Mouse (Mus musculus) heart, postnatal 36 days (tissue): ENCODE data around the gene Fbxw8. TPM values are rescaled to one million over a fixed set of nuclear protein-coding genes. Genes with fewer than 3 reads are reported as not detected.

Source experiments
- DNase-seq, 2 experiments: peaks; one replicate each; pipeline ENCODE4 v3.0.0; 2021 to 2022
- intact Hi-C: fragments of 180-260 bp; cut with DNase I; formaldehyde crosslinking; loops from one replicate; pipeline ENCODE4 v1.15.1; 2025
- total RNA-seq, 2 experiments: library from RNA; stranded (reverse); gene quantifications; 2 replicates each; pipeline ENCODE4 v1.2.3; 2021

Gene Fbxw8
- total RNA-seq, 2 experiments from 2014 or later = 39.0 to 42.7 TPM

GRCm38 (mm10) chr5:118081374-118081949, 73.8 kb downstream of the Fbxw8 start:
- intact Hi-C loops = no loop called here
- no peak for DNase-seq

DNA sequence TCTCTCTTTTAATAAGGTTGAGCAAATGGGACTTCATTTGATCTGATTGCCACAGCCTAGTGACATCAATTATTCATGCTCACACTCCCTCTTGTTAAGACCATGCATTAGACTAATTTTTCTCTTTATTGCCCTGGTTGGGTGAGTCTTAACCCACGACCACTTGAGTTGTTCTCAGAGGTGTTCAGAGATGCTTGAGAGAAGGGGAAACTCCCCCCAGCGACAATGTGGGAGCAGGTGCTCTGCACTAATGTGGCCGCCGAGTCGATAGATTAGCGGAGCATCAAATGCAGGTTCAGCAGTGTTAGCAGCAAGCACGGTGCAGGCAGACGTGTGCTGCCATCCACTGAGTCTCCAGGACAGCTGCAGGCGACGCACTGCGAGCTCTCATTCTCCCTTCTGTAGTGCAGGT, 75.4 kb downstream of the Fbxw8 start:
- intact Hi-C loops = no loop called here
- DNase-seq = no peak

DNA sequence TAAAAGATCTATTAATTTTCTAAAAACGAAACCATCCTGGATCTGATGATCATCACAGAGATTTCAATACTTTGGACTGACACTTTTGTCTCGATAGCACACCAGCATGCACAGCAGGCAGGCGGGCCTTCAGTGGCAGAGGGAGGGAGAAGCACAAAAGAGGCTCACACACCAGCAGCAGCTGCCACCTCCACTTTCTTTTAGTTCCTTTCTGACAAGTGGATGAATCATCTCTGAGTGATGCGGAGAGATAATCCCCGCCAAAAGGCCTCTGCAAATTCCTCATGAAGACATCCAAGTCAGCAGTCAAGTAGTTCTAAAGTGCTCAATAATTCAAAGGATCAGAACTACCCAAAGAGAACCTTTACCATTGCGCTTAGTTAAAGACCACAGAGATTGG, 75.9 kb downstream of the Fbxw8 start:
- no peak for DNase-seq
- intact Hi-C loops = no loop called here

GRCm38 (mm10) chr5:118078550-118078949, 76.7 kb downstream of the Fbxw8 start:
- no peak for DNase-seq
- intact Hi-C loops = no loop called here

DNA sequence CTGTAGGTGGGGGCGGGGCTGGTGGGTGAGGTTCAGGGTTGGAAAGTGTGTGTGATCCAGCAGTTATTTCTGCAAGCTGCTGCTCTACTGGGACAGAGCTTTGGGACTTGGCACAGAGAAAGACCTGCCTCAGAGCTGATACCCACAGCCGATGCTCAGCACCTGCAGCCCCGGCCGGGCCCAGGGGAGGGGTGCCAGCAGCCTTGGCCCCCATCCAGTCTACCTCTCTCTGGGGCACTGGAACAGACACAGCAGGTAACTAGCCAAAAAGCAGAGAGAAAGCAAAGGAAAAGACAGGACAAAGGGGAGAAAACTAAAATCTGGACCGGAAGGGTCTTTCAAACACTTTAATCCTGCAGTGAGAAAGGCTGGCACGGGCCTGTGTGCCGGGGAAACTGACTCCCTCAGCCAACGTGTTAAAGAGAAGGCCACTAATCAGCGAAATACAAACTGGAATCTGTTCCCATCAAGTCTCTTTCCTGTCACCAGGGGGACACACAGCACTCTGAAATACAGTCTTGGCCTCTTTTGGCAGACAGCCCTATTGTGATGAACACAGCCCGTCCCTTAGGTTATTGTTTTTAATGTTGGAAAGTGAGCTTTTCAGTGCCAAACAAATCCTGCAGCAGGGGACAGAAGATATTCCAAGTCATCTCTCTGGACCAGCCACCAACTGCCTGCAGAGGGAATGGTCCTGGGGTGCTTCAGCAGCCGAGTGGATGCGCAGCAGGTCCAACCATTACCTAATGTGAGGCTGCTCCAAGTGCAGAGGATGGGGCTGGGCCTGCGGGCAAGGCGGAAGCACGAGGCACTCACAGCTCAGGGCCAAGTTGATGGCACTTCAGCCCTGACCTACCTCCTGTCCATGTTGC, 78.3 kb downstream of the Fbxw8 start:
- no peak for DNase-seq
- intact Hi-C loops = no loop called here

DNA sequence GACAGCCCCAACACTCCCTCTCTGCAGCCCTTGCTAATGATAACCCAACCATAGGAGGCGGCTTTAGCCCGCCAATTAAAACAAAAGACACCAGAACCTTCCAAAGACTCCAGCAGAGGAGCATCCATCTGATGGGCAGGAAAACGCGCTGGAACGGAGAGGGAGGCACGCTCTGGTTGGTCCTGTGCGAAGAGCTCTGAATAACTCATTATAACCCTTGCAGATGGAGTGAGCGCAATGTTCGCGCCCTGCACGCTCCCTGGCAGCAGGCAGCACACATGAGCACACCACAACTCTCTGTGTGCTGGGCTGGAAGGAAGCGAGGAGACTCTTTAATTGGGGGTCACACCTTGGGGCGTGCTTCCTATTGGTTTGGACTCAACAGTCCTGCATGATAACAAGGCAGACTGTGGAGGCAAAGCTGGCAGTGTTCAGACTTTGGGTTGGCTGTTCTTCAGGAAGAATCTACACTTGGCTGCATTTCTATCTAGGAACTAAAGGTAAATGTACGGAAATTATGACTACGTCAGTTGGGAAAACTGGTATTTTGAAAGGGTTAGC, 82.0 kb downstream of the Fbxw8 start:
- DNase-seq = no peak
- intact Hi-C loops = no loop called here

DNA sequence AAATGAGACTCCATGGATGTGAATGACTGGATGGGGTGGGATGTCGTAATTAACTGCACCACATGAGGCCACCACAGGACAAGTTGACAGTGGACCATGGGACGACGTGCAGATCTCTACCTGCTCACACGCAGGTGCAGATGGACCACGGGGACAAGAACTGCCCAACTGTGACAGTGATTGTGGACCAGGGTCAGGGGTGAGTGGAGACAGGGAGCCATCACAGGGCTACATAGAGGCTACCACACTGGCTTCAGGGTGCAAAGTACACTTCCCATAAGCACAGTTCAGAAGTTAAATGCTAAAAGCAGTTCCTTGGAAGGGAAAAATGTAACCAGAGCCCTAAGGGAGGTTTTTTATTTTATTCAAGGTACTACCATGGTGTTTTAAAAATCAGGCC, 83.5 kb downstream of the Fbxw8 start:
- intact Hi-C loops = no loop called here
- DNase-seq = no peak

- intact Hi-C loops = loop anchor here (1.0 kb wide), 1 partner anchor 65 kb away; no protein-coding TSS in a partner anchor
- peak; percentile 65 to 66 for DNase-seq
These were observed 85.9 kb downstream of the Fbxw8 start for GRCm38 (mm10) chr5:118069315-118069714.

- no peak for DNase-seq
- intact Hi-C loops = no loop called here
These were observed 87.2 kb downstream of the Fbxw8 start for GRCm38 (mm10) chr5:118067984-118068494.

- DNase-seq = no peak
- intact Hi-C loops = no loop called here
These were observed 87.7 kb downstream of the Fbxw8 start for GRCm38 (mm10) chr5:118067572-118067971.

DNA sequence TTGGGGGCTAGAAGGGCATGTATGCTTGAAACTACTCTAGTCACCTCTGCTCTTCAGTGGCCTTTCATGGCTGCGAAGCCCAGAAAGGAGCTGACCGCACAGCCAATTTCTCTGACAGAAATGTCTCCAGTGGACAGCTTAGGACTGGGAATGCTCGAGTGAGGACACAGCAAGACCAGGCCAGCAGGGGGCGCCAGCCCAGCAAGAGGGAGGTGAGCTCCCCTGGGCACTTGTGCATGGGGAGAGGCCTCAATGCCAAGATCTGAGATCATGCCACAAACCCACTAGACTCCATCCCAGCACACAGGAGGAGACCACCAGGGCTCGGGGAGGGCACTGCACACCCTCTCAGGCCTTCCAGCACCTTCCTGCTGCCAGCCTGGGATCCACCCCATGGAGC, 88.4 kb downstream of the Fbxw8 start:
- DNase-seq = peak; percentile 74 to 77
- intact Hi-C loops = no loop called here

- DNase-seq = peak; percentile 38 to 58
- intact Hi-C loops = no loop called here
These were observed 89.6 kb downstream of the Fbxw8 start for GRCm38 (mm10) chr5:118065516-118066255.

DNA sequence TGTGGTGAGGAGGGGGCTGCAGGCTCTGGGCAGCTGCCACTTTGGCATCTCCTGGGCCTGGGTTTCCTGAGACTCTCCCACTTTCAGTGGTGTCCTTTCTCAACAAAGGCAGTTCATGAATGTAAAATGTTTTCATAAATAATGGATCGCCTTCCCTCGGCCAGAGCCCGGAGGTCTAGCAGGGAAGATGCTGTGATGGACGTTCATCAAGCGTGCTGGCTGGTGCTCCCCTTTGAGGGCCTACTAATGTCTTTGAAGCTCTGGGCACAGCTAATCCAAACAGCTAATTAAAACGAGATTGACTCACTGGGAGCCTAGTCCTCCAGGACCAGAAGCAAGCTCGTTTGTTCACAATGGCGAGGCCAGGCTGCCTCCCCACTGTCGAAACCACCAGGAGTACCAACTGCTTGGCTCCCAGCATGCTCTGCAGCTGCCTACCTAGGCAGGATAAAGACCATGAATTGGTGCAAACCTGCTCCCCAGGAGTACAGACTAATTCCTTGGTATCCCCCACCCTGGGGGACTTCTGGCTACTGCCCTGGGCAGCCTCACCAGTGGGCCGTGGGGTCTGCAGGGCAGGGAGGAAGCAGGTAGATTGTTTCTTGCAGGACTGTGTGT, 90.9 kb downstream of the Fbxw8 start:
- no peak for DNase-seq
- intact Hi-C loops = no loop called here

GRCm38 (mm10) chr5:118063181-118063621, 92.1 kb downstream of the Fbxw8 start:
- intact Hi-C loops = no loop called here

DNA sequence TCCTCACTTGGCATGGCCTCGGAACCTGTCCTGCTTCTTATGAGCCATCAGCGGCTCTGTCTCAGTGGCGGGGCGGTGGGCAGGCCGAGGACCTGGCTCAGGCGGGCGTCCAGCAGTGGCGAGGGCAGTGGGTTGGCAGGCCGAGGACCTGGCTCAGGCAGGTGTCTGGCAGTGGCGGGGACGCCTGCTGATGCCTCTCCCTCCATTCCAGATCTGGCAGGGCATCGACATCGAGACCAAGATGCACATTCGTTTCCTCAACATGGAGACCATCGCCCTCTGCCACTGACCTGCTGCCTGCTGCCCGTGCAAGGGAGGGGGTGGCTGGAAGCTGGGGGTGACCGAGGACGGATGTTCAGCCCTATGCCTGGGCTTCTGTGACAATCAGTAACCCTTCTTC, 93.9 kb downstream of the Fbxw8 start:
- no peak for DNase-seq
- intact Hi-C loops = no loop called here

More at GRCm38 (mm10) chr5:118063181-118063621, 92.1 kb downstream of the Fbxw8 start:
- DNase-seq = no peak

DNA sequence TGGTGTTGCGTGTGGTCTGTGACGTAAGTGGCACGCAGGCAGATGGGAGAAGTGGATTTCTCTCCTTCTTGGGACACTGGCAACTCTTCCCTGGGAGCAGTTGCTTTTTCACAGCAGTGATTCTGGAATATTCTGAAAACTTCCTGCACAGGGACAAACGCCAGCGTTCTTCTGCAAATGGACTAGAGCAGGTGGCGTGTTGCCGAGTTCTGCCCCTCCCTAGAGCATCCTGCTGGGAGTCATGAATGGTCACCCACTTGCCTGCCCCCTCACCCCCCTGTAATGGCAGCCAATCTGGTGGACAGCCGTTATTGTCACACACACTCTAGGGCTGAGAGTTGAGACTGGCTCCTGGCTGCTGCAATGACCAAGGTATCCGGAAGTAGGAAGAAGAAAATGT, 95.6 kb downstream of the Fbxw8 start:
- intact Hi-C loops = loop anchor here (2.0 kb wide), 1 partner anchor 31 kb away; no protein-coding TSS in a partner anchor

DNA sequence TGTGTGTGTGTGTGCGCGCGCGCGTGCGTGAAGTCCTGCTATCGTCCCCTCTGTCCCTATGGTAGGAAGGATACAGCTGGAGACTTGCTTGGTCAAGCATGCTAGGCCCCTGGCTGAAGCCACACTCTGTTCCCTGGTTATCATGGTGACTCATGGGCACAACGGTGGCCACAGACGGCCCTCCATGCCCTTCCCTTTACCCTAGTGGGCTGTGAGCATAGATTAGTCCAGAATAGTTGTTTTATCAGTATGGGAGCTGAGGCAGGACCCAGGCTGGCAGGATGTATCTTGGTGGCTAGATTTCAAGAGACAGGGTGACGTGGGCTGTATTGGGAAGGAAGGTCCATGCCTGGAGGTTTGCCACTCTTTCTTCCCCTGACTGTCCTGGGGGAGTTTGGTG, 96.4 kb downstream of the Fbxw8 start:
- intact Hi-C loops = loop anchor here (2.0 kb wide), 1 partner anchor 30 kb away; no protein-coding TSS in a partner anchor
- DNase-seq = peak in 1 of 2 experiments; percentile 56

More for the DNA sequence above, 95.6 kb downstream of the Fbxw8 start:
- DNase-seq = no peak

GRCm38 (mm10) chr5:118057508-118058111, 97.7 kb downstream of the Fbxw8 start:
- DNase-seq = peak in 1 of 2 experiments; percentile 47
- intact Hi-C loops = loop anchor here (2.0 kb wide), 1 partner anchor 29 kb away; no protein-coding TSS in a partner anchor

DNA sequence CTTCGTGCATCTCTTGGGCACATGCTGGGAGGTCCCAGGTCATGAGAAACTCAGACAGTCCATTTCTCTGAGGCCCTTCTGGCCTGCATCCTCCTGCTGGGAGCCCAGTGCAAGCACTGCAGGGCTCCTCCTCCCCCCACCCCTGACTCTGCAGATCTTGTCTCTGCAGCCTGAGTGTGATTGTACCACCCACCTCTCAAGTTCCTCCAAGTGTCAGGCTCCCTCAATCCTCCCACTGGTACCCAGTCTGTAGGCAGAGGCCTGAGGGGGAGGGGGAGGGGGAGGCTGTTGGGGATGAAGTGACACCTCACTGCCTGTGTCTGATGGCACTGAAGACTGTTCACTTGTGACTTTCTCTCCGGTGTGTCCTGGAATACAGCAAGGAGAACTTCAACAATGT, 102.1 kb downstream of the Fbxw8 start:
- no peak for DNase-seq

More for the DNA sequence above, 102.1 kb downstream of the Fbxw8 start:
- intact Hi-C loops = no loop called here
